Mouse (Mus musculus): ENCODE measurements at regions not wholly inside any gene's neighbourhood (a gene's known extent, or its start where the extent isn't known, plus 50 kb on each side); places are given as distances from the start of the nearest gene placed in this dataset.
"Not testable (repeated sequence)": the region's sequence is repeated elsewhere in the genome, so short reads cannot be mapped to it uniquely, and the experiment has no call there.

DNA sequence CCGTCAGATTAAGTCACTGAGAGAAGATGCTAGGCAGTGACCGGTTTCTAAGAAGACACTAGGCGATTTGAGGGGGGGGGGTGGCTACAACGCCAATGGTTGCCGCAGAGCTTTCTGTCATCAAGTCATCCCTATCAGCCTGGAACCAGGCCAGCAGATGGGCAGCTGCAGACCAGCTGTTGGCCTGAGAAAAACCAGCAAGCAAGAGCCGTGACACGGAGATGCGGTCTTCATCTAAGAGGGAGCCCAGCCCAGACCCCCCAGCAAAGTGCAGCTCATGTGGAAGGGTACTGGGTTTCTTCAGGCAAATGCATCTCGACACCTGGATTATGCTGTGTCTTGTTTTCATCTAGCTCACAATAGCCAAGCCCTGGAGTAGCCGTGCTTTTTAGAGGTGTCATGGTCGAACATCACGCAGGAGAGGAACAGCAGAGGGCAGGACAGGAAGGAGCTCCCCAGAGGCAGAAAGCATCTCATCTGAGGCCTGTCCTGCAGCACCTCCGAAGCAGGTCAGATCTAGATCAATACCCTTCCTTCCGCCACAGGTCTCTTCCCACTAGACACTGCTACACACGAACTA is 76.3 kb downstream of the Cpn2 start:
- DNase-seq (ENCODE audit: low spot score in 2 of 2): no peak

DNA sequence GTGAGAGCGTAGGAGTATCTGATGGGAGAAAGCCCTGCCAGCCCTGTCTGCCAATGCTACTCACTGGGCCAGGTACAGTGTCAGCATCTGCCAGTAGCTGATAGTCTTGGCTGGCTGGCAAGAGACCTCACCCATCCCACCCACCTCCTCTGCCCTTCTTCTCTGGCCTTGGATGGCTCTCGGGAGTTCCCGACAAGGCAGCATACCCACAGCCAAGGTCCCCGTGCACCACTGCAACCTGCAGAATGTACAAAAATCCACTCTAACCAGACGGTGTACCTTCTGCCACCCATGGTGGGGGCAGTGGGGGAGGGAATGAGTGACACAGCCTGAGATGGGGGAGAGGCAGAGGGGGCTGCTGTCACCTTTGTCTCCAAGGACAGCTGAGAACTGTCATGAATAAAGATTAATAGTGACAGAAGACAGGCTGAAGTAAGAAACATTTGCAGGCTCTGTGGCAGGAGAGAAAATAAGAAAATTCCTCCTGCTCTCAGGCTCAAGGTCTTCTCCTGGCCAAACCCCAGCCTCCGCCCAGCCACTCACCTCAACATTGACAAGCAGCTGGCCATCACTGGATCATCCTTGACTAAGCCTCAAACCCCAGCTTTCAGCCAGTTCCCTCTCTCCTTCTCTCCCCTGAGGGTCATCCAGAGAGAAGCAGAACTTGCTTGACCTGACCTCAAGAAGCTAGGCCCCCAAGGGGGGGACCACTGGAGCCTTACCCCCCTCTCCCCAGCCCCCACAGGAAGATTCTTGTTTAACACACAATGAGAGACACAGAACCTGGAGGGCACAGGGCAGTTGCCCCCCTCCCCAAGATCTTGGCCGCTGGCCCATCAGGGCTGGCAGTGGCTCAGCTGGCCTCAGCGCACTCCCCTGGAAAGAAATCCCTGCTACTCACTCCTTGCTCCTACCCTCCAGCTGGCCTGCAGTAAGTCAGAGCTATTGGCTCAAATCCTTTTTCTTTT is 73.7 kb downstream of the Cpn2 start:
- no peak for DNase-seq (ENCODE audit: low spot score in 2 of 2)

DNA sequence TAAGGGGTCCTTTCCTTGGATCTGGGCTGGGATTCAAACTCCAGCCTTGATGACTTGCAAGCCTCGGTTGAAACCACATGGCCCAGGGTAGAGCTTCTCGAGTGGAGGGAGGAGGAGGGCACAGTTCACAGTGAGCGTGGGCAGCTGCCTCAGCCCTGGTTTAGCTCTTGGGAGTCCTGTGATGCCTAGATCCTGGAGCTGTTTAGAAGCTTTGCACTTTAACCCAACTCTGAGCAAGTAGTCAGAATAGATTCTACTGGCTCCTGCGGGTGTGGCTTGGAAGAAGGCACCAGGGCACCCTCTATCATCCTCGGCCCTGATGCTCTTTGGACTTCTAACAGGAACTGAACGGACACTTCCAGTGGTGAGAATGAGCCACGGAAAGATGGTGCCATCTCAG is 72.5 kb downstream of the Cpn2 start:
- no peak for DNase-seq (ENCODE audit: low spot score in 2 of 2)

DNA sequence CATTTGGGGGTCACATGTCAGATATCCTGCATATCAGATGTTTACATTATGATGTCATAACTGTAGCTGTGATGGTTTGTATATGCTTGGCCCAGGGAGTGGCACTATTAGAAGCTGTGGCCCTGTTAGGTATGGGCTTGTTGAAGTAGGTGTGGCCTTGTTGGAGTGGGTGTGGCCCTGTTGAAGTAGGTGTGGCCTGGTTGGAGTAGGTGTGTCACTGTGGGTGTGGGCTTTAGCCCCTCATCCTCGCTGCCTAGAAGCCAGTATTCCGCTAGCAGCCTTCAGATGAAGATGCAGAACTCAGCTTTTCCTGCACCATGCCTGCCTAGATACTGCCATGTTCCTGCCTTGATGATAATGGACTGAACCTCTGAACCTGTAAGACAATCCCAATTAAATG is 71.4 kb downstream of the Cpn2 start:
- DNase-seq (ENCODE audit: low spot score in 2 of 2): not testable (repeated sequence)

- no peak for DNase-seq (ENCODE audit: low spot score in 2 of 2)
These were observed 69.9 kb downstream of the Cpn2 start for GRCm38 (mm10) chr16:30197351-30197750.

DNA sequence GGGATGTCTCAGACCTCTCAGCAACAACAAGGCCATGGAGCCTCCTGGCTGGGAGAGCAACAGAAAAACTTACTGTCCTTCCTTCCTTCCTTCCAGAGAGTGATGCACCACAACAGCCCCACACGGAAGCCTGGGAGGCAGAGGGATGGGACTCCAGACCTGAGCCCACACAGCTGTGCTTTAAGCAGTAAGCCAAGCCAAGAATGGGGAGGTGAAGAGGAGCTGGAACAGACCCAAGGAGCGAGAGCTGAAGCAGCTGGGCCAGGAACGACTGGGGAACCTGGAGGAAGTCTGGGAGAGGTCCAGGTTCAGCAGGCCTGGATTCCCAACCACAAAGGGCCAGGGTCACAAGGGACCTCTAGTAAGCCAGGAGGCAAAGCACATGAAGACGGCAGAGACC is 67.5 kb downstream of the Cpn2 start:
- no peak for DNase-seq (ENCODE audit: low spot score in 2 of 2)

DNA sequence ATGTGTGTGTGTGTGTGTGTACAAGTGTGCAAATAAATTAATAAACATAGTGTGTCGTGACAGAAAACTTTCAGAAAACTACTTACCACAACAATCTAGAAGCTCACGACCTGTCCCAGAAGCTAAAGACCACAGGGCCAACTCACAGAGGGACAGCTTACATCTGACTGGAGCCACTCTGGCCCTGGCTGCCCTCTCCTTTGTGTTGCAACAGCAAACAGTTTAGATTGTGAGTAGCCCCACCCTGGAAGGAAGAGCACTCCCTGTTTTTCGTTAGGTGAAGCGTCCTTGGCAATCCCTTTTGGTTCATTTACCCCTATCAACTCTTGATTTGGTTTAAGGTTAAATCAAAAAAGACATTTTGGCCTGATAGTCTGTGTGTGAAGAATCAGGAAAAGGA is 63.2 kb downstream of the Cpn2 start:
- DNase-seq (ENCODE audit: low spot score in 2 of 2): no peak

GRCm38 (mm10) chr16:30205314-30205815 is 61.9 kb downstream of the Cpn2 start:
- no peak for DNase-seq (ENCODE audit: low spot score in 2 of 2)

- no peak for DNase-seq (ENCODE audit: low spot score in 2 of 2)
These were observed 61.4 kb downstream of the Cpn2 start for GRCm38 (mm10) chr16:30205816-30206356.
